Mouse (Mus musculus) intestine, embryonic 15.5 days (tissue): ENCODE measurements around the gene Srsf9. TPM values are rescaled to one million over a fixed set of nuclear protein-coding genes. Genes with fewer than 3 reads are reported as not detected.

Experiments used
- ATAC-seq: fragments of 200-750 bp; cut with Nextera tagmentation; 2 replicates; pipeline ENCODE4 v1.8.0; 2017; ENCODE audit warnings: moderate TSS enrichment, moderate library complexity
- H3K27ac ChIP-seq: fragments of 300-500 bp; sonication (generic); 2 replicates; pipeline ENCODE4 v1.5.1; 2015; ENCODE audit warnings: mild to moderate bottlenecking, inconsistent platforms
- H3K27me3 ChIP-seq: fragments of 300-500 bp; sonication (generic); replicated peaks from 2 replicates; pipeline ENCODE4 v1.6.1; 2015; ENCODE audit warnings: inconsistent platforms
- H3K36me3 ChIP-seq: fragments of 300-500 bp; sonication (generic); 2 replicates; pipeline ENCODE4 v1.6.1; 2015; ENCODE audit warnings: inconsistent platforms
- H3K4me1 ChIP-seq: fragments of 300-500 bp; sonication (generic); replicated peaks from 2 replicates; pipeline ENCODE4 v1.6.1; 2015; ENCODE audit warnings: inconsistent platforms
- H3K4me2 ChIP-seq: fragments of 300-500 bp; sonication (generic); replicated peaks from 2 replicates; pipeline ENCODE4 v1.6.1; 2015; ENCODE audit warnings: mild to moderate bottlenecking, inconsistent platforms
- H3K4me3 ChIP-seq: fragments of 300-500 bp; sonication (generic); replicated peaks from 2 replicates; pipeline ENCODE4 v1.5.1; 2015; ENCODE audit warnings: inconsistent platforms
- H3K9ac ChIP-seq: fragments of 300-500 bp; sonication (generic); 2 replicates; pipeline ENCODE4 v1.6.1; 2015; ENCODE audit warnings: inconsistent platforms
- H3K9me3 ChIP-seq: fragments of 300-500 bp; sonication (generic); 2 replicates; pipeline ENCODE4 v1.6.1; 2016; ENCODE audit warnings: inconsistent platforms
- WGBS: fragments of 180-500 bp; shearing (Covaris S2); methylation state at CpG from one replicate; pipeline ENCODE4 v1.1.7; 2015; 5-methylcytosine and 5-hydroxymethylcytosine counted together
- polyA plus RNA-seq: library from polyadenylated mRNA; unstranded; fragments of >200 nt; fragmentation: Nextera tagmentation; extraction: Ambion mirVana; gene quantifications from 2 replicates; pipeline ENCODE4 v1.2.1, GENCODE M21; 2015

Srsf9 gene
- polyA plus RNA-seq, 1 experiment from 2014 or later = 220 TPM

DNA sequence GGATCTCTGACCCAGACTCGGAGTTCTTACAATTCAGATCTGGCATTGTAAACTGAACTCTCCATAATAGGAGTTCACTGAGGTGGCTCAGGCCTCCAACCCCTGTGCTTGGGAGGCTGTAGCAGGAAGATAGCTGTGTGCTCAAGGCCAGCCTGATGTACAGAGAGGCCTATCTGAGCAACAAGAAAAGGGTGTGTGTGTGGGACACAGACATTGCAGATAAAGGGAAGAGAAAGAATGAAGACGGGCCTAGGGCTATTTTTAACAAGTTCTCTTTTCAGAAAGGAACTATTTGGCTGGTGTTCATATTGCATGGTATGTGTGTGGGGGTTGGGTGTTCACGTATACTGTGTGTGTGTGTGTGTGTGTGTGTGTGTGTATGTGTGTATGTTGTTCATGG, 6.6 kb downstream of the Srsf9 start:
- no peak overlapping the region for H3K9ac ChIP-seq
- no peaks in the 10 kb centered on the region for H3K27me3 ChIP-seq
- 72% methylated on average over 3 of the region's 3 CpGs for WGBS
- peaks cover 8% of the 10 kb centered on the region for H3K4me1 ChIP-seq
- no peaks in the 10 kb centered on the region for H3K9me3 ChIP-seq
- ATAC-seq = no peak
- no peak overlapping the region for H3K4me2 ChIP-seq
- no peak overlapping the region for H3K4me3 ChIP-seq
- H3K27ac ChIP-seq = no peak overlapping the region
- H3K36me3 ChIP-seq = peaks cover 35% of the 10 kb centered on the region

GRCm38 (mm10) chr5:115340007-115340406, 13.0 kb downstream of the Srsf9 start:
- Histone ChIP-seq H3K4me1 (peaks cover 9% of the 10 kb centered on the region), H3K27me3 (no peaks in the 10 kb centered on the region), H3K4me2 (peak overlapping the region; percentile 55), H3K4me3 (peak overlapping the region; percentile 77), H3K27ac (no peak overlapping the region), H3K36me3 (peaks cover 26% of the 10 kb centered on the region), H3K9me3 (no peaks in the 10 kb centered on the region), H3K9ac (no peak overlapping the region)
- ATAC-seq = no peak
- WGBS = 15% methylated on average over 7 of the region's 7 CpGs

GRCm38 (mm10) chr5:115340577-115341313, 13.8 kb downstream of the Srsf9 start, which contains the start of the genes Gatc and Triap1:
Gene Gatc, minus strand, starts transcription at chr5:115341178.
Gene Triap1, plus strand, starts transcription at chr5:115341225.
- under 1% methylated on average over 62 of the region's 62 CpGs for WGBS
- H3K9me3 ChIP-seq = no peaks in the 10 kb centered on the region
- peak within 1 kb of the TSS; percentile 90 for H3K9ac ChIP-seq
- peak within 1 kb of the TSS; percentile 55 for H3K4me2 ChIP-seq
- peak; percentile 94 for ATAC-seq
- H3K4me1 ChIP-seq = peaks cover 9% of the 10 kb centered on the region
- H3K27me3 ChIP-seq = no peaks in the 10 kb centered on the region
- peak within 1 kb of the TSS; percentile 77 for H3K4me3 ChIP-seq
- peak within 1 kb of the TSS; percentile 81 for H3K27ac ChIP-seq
- peaks cover 29% of the 10 kb centered on the region for H3K36me3 ChIP-seq

DNA sequence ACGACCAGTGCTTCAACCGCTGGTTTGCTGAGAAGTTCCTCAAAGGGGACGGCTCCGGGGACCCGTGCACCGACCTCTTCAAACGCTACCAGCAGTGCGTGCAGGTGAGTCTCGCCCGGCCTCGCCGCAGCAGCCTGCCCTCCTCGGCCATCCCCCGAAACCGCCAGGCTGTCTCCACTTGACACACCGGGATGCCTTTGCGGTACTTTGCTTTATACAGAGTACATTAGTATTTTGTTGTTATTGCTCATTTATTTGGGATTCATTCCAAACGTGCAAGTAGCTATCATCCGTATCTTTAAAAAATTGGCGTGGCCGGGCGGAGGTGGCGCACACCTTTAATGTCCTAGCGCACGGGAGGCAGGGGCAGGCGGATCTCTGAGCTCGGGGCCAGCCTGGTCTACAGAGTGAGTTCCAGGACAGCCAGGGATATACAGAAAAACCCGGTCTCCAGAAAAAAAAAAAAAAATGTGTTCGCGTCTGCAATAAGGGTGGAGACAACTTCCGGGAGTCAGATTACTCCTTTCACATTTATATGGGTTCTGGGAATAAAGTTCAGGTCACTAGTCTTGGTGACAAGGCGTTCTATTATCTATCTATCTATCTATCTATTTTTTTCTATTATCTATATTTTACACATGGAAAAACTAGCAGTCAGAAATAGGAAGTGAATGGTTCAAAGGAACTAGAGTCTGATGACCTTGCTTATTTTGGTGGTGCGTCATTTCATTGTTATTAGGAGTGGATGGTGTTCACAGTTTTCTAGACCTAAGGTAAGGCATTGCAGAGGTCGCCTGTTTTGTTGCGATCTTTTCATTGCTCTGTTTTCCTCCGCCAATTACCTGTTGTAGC, 14.6 kb downstream of the Srsf9 start:
- peak overlapping the region; percentile 55 for H3K4me2 ChIP-seq
- peak; percentile 50 for ATAC-seq
- peaks cover 29% of the 10 kb centered on the region for H3K36me3 ChIP-seq
- H3K9me3 ChIP-seq = no peaks in the 10 kb centered on the region
- peak overlapping the region; percentile 77 for H3K4me3 ChIP-seq
- H3K4me1 ChIP-seq = peaks cover 9% of the 10 kb centered on the region
- H3K27ac ChIP-seq = peak overlapping the region; percentile 56
- 11% methylated on average over 36 of the region's 36 CpGs for WGBS
- no peaks in the 10 kb centered on the region for H3K27me3 ChIP-seq
- peak overlapping the region; percentile 90 for H3K9ac ChIP-seq

DNA sequence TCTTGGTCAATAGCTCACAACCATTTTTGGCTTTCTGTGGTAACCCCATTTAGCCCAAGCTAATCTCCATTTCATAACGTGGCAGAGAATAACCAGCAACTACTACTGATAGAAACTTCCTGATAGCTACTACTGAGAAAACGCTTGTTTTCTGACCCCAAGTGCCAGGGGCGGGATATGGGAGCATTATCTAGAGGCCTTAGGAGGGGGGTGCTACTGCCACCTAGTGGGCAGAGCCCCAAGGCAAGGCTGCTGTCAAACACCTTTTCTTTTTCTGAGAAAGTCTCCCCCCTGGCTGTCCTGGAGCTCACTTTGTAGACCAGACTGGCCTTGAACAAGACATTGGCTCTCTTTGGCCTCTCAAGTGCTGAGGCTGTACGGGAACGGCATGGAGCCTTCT, 20.6 kb downstream of the Srsf9 start:
- WGBS = 2% methylated on average over 5 of the region's 5 CpGs
- H3K36me3 ChIP-seq = peaks cover 28% of the 10 kb centered on the region
- peak overlapping the region; percentile 83 for H3K4me2 ChIP-seq
- ATAC-seq = peak; percentile 68
- H3K4me3 ChIP-seq = peak overlapping the region; percentile 75
- H3K27ac ChIP-seq = no peak overlapping the region
- H3K9ac ChIP-seq = no peak overlapping the region
- peaks cover 9% of the 10 kb centered on the region for H3K4me1 ChIP-seq
- no peaks in the 10 kb centered on the region for H3K27me3 ChIP-seq
- H3K9me3 ChIP-seq = no peaks in the 10 kb centered on the region

- ATAC-seq = peak; percentile 96
- WGBS = under 1% methylated on average over 70 of the region's 74 CpGs
- Histone ChIP-seq H3K4me3 (peak within 1 kb of the TSS; percentile 75), H3K9me3 (no peaks in the 10 kb centered on the region), H3K27ac (peak within 1 kb of the TSS; percentile 77), H3K9ac (peak within 1 kb of the TSS; percentile 89), H3K36me3 (peaks cover 18% of the 10 kb centered on the region), H3K4me2 (peak within 1 kb of the TSS; percentile 83), H3K27me3 (no peaks in the 10 kb centered on the region), H3K4me1 (peaks cover 9% of the 10 kb centered on the region)
Observed at GRCm38 (mm10) chr5:115348546-115349224, 21.7 kb downstream of the Srsf9 start, which contains the start of gene Cox6a1. Gene Cox6a1, minus strand, starts transcription at chr5:115348981.

DNA sequence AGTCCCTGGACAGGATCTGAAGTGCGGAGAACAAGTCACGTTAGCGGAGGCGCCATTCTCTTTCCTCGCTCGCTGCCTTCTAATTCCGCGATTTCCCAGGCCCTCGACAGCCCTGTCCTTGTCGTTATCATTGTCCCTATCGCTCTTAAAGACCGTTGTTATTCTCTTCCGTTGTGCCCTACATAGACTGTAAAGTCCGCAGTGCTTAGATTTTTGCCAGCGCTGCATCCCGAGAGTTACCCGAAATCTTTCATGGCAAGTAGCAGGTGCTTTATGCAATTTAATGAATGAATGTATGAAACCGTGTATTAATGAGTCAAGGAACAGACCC, 22.2 kb downstream of the Srsf9 start:
- H3K9ac ChIP-seq = peak overlapping the region; percentile 89
- WGBS = under 1% methylated on average over 18 of the region's 18 CpGs
- H3K4me1 ChIP-seq = peaks cover 9% of the 10 kb centered on the region
- ATAC-seq = peak; percentile 52
- H3K4me2 ChIP-seq = peak overlapping the region; percentile 79
- H3K27me3 ChIP-seq = no peaks in the 10 kb centered on the region
- peak overlapping the region; percentile 75 for H3K4me3 ChIP-seq
- peak overlapping the region; percentile 77 for H3K27ac ChIP-seq
- peaks cover 14% of the 10 kb centered on the region for H3K36me3 ChIP-seq
- no peaks in the 10 kb centered on the region for H3K9me3 ChIP-seq

DNA sequence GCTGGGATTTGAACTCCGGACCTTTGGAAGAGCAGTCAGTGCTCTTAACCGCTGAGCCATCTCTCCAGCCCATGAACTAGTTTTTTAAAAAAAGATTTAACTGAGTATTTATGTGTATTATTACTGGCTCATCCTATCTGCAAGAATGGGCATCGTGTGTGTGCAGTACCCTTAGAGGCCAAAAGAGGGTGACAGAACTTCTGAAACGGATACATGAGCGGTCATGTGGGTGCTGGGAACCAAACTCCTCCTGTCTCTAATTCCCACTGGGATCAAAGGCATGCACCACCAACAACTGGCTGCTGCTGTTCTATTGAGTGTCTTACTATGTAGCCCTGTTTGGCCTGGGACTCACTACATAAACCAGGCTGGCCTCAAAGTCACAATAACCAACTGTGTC, 24.4 kb downstream of the Srsf9 start:
- Histone ChIP-seq H3K4me2 (no peak overlapping the region), H3K4me3 (no peak overlapping the region), H3K9ac (no peak overlapping the region), H3K27me3 (no peaks in the 10 kb centered on the region), H3K4me1 (peaks cover 9% of the 10 kb centered on the region), H3K9me3 (no peaks in the 10 kb centered on the region), H3K27ac (no peak overlapping the region), H3K36me3 (no peaks in the 10 kb centered on the region)
- ATAC-seq = no peak
- 77% methylated on average over 5 of the region's 5 CpGs for WGBS

GRCm38 (mm10) chr5:115355070-115355469, 28.1 kb downstream of the Srsf9 start:
- 35% methylated on average over 13 of the region's 13 CpGs for WGBS
- Histone ChIP-seq H3K4me3 (no peak overlapping the region), H3K9me3 (no peaks in the 10 kb centered on the region), H3K36me3 (no peaks in the 10 kb centered on the region), H3K27ac (no peak overlapping the region), H3K4me1 (0 out of 2 replicates have a peak, but pooled peaks cover 5% of the 10 kb centered on the region), H3K27me3 (no peaks in the 10 kb centered on the region), H3K9ac (no peak overlapping the region), H3K4me2 (no peak overlapping the region)
- ATAC-seq = no peak

- WGBS = 3% methylated on average over 12 of the region's 12 CpGs
- peak; percentile 87 for ATAC-seq
- H3K4me1 ChIP-seq = 0 out of 2 replicates have a peak, but pooled peaks cover 5% of the 10 kb centered on the region
- H3K9me3 ChIP-seq = no peaks in the 10 kb centered on the region
- no peaks in the 10 kb centered on the region for H3K36me3 ChIP-seq
- no peak overlapping the region for H3K4me2 ChIP-seq
- H3K27ac ChIP-seq = no peak overlapping the region
- no peaks in the 10 kb centered on the region for H3K27me3 ChIP-seq
- H3K4me3 ChIP-seq = no peak overlapping the region
- H3K9ac ChIP-seq = 0 out of 2 replicates have a peak overlapping the region, but pooled peaks have one; percentile 15
Observed at GRCm38 (mm10) chr5:115358872-115359271, 31.9 kb downstream of the Srsf9 start.

GRCm38 (mm10) chr5:115359438-115359837, 32.5 kb downstream of the Srsf9 start:
- Histone ChIP-seq H3K27ac (no peak overlapping the region), H3K4me3 (no peak overlapping the region), H3K36me3 (no peaks in the 10 kb centered on the region), H3K4me1 (0 out of 2 replicates have a peak, but pooled peaks cover 5% of the 10 kb centered on the region), H3K27me3 (no peaks in the 10 kb centered on the region), H3K4me2 (no peak overlapping the region), H3K9ac (no peak overlapping the region), H3K9me3 (no peaks in the 10 kb centered on the region)
- no peak for ATAC-seq
- 81% methylated on average over 8 of the region's 8 CpGs for WGBS
